Mouse (Mus musculus) hindbrain, embryonic 10.5 days (tissue): ENCODE data around the gene Cdc37l1. TPM values are rescaled to one million over a fixed set of nuclear protein-coding genes. Genes with fewer than 3 reads are reported as not detected.

Experiments used
- DNase-seq: peaks from one replicate; pipeline ENCODE4 v3.0.0-alpha.2; 2017; ENCODE audit warnings: low spot score
- H3K27ac ChIP-seq: fragments of 300-500 bp; sonication (generic); 2 replicates; pipeline ENCODE4 v1.5.1; 2016; ENCODE audit warnings: mild to moderate bottlenecking, moderate library complexity
- H3K27me3 ChIP-seq: fragments of 300-500 bp; sonication (generic); 2 replicates; pipeline ENCODE4 v1.6.1; 2016; ENCODE audit warnings: mild to moderate bottlenecking; ENCODE audit not compliant: poor library complexity, insufficient read depth, severe bottlenecking
- H3K36me3 ChIP-seq: fragments of 300-500 bp; sonication (generic); 2 replicates; pipeline ENCODE4 v1.6.1; 2016; ENCODE audit warnings: mild to moderate bottlenecking, moderate library complexity
- H3K4me1 ChIP-seq: fragments of 300-500 bp; sonication (generic); replicated peaks from 2 replicates; pipeline ENCODE4 v1.6.1; 2016; ENCODE audit warnings: mild to moderate bottlenecking
- H3K4me3 ChIP-seq: fragments of 300-500 bp; sonication (generic); 2 replicates; pipeline ENCODE4 v1.5.1; 2016; ENCODE audit warnings: mild to moderate bottlenecking, moderate library complexity
- H3K9me3 ChIP-seq: fragments of 300-500 bp; sonication (generic); 2 replicates; pipeline ENCODE4 v1.6.1; 2016; ENCODE audit warnings: mild to moderate bottlenecking, moderate library complexity
- WGBS: fragments of 180-500 bp; shearing (Covaris S2); methylation state at CpG from one replicate; pipeline ENCODE4 v1.1.7; 2016; 5-methylcytosine and 5-hydroxymethylcytosine counted together
- polyA plus RNA-seq: library from polyadenylated mRNA; unstranded; fragments of >200 nt; fragmentation: Nextera tagmentation; extraction: Ambion mirVana; gene quantifications from 2 replicates; pipeline ENCODE4 v1.2.1, GENCODE M21; 2016

Cdc37l1 gene
- polyA plus RNA-seq, 1 experiment from 2014 or later = 37.0 TPM

DNA sequence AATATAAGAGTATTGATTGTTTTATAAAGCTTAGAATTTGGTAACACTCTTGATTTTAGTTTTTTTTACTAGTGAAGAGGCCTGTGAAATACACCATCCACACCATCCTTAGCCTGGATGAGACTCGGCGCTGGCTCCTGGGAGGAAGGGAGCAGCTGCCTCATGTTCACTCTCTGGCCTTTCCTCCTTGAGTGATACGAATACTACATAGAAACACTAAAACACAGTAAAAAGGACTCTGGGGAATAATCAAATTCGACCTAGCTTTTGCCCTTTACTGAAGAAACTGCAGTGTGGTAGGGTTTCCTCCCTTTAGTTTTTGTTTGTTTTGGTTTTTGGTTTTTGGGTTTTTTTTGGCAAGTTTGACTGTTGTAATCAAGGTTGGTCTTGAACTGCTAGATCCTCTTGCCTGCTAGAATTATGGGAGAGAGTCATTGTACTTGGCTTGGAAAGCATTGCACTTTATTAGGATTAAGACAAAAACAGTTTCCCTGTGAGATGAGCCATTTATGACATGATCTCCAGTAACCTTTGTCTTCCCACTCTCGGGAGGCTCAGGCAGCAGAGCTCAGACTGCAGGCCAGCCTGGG lies 24.4 kb downstream of the Cdc37l1 start:
- H3K4me1 ChIP-seq = no peaks in the 10 kb centered on the region
- H3K36me3 ChIP-seq = peaks cover 93% of the 10 kb centered on the region
- DNase-seq = no peak
- H3K27me3 ChIP-seq = no peaks in the 10 kb centered on the region
- 83% methylated on average over 5 of the region's 5 CpGs for whole genome bisulfite sequencing
- no peak overlapping the region for H3K27ac ChIP-seq
- H3K9me3 ChIP-seq = no peaks in the 10 kb centered on the region
- no peak overlapping the region for H3K4me3 ChIP-seq

DNA sequence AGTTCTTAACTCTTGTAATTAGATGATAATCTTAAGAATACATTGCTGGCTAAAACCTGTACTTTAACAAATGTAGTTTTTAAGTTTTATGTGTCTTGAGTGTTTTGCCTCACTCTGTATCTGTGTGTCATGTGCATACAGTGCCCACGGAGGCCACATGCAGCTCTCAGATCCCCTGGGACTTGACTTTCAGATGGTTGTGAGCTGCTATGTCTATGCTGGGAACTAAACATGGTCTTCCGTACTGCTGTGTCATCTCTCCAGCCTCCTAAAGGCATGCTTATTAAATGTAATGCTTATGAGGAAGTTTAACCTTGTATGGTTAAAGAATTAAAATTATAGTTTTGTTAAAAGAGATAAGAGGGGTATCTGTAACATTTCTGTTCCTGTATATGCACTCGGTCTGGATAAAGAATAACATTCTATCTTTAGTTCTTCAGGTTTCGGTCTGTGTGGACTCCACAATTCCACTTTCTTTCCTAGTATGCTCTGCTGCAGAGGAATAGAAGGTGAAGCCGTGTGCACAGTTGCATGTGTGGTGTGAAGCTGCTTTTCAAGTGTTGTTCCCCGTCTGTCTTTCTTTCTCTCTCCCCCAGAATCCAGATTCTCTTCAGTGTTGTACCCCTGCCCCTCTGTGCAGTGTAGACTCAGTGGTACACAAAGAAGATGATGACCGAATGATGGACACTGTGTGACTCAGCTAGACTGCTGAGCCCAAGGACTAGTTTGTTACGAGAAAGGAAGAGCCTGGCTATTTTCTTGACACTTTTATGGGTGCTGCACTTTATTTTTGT lies 25.5 kb downstream of the Cdc37l1 start:
- Histone ChIP-seq H3K27me3 (no peaks in the 10 kb centered on the region), H3K4me1 (no peaks in the 10 kb centered on the region), H3K27ac (no peak overlapping the region), H3K4me3 (no peak overlapping the region), H3K9me3 (no peaks in the 10 kb centered on the region), H3K36me3 (peaks cover 98% of the 10 kb centered on the region)
- DNase-seq = no peak
- WGBS = 88% methylated on average over 8 of the region's 8 CpGs

DNA sequence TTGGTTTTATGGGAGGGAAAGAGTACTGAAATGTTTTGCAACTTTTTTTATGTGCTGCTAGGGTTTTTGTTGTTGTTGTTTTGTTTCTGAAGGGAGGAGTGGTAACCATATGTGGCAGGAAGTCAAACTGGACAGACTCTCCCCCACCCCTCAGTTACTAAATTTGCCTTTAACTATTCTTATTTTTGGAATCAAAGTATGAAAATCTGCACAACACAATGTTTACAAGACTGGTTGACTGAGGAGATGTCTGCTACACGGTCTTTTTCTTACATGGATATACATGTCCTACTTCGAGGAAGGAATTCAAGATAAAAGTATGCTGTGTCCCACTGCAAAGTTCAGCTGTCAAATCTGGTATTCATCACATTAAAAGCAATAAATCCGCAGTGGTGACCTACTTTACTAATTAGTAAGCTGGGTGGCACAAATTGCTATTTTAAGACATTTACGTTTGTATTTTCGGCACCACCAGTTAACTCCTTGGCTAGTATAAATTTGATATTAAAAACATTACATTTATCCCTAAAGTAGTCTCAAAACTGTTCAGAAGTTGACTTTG lies 26.1 kb downstream of the Cdc37l1 start:
- H3K4me1 ChIP-seq = no peaks in the 10 kb centered on the region
- H3K36me3 ChIP-seq = peaks cover 98% of the 10 kb centered on the region
- WGBS = 93% methylated on average over 5 of the region's 5 CpGs

DNA sequence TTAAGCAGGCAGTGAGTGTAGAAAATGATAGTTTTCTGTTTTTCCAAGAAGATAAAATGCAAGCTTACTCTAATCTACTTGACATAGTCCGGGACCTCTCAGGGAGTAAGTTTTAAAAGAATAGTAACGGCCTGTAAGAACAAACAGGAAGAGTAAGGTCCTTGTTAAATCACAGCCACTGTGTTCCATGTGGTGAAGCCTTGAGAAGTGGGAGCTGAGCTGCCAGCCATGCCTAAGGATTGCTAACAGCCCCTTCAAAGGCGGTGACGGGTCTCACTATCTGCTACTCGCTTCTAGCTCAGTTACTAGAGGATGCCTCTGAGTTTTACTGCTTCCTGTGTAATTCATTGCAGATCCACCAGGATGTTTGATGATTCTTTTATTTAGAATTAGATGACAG lies 26.6 kb downstream of the Cdc37l1 start:
- Histone ChIP-seq H3K4me1 (no peaks in the 10 kb centered on the region), H3K4me3 (no peak overlapping the region), H3K36me3 (peaks cover 98% of the 10 kb centered on the region), H3K27ac (no peak overlapping the region), H3K9me3 (no peaks in the 10 kb centered on the region), H3K27me3 (no peaks in the 10 kb centered on the region)
- 89% methylated on average over 5 of the region's 5 CpGs for WGBS
- DNase-seq = no peak

More for the DNA sequence above, 26.1 kb downstream of the Cdc37l1 start:
- H3K27me3 ChIP-seq = no peaks in the 10 kb centered on the region
- no peak overlapping the region for H3K4me3 ChIP-seq
- H3K27ac ChIP-seq = no peak overlapping the region
- H3K9me3 ChIP-seq = no peaks in the 10 kb centered on the region
- DNase-seq = no peak

DNA sequence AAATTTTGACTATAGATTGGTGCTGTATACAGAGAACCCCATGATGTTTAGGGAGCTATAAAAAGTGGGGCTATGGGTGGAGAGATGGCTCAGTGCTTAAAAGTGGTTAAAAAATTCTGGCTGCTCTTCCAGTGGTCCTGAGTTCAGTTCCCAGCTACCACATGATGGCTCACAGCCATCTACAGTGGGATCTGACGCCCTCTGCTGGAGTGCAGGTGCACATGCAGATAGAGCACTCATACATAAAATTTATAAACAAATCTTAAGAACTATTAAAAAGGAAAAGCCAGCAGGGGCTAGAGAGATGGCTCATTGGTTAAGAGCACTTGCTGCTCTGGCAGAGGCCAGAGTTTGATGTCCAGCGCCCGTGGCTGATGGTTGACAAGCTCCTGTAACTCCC lies 29.5 kb downstream of the Cdc37l1 start:
- H3K4me3 ChIP-seq = no peak overlapping the region
- peaks cover 96% of the 10 kb centered on the region for H3K36me3 ChIP-seq
- H3K27me3 ChIP-seq = no peaks in the 10 kb centered on the region
- H3K27ac ChIP-seq = no peak overlapping the region
- 94% methylated on average over 3 of the region's 3 CpGs for WGBS
- H3K4me1 ChIP-seq = no peaks in the 10 kb centered on the region
- H3K9me3 ChIP-seq = no peaks in the 10 kb centered on the region
- no peak for DNase-seq

DNA sequence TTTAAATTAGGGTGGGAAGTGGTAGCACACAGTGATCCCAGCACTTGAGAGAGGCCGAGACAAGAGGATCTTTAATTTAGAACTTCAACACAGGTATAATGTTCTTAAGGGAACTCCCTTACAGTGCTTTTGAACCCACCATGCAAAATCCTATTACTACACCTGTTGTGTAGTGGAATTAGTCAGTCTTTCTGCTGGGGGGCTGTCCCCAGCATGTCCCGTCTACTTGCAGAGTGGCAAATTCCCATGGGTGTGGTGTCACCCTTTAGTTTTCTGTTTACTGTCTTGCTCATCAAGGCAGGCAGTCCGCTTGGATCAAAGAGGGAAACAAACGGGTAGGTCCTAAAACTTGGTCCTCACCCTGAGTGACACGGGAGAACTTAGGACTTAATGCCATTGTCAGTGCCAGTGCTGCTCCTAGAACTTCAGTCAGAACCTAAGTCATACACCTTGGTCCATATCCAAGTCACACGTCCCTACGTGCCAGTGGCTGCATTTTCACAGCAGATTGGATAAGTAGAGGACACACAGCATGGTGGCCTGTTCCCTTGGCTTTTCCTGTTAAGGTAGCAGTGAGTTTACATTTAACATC lies 31.7 kb downstream of the Cdc37l1 start:
- no peak for DNase-seq
- 93% methylated on average over 7 of the region's 7 CpGs for WGBS
- Histone ChIP-seq H3K4me1 (no peaks in the 10 kb centered on the region), H3K27ac (no peak overlapping the region), H3K27me3 (no peaks in the 10 kb centered on the region), H3K4me3 (no peak overlapping the region), H3K9me3 (no peaks in the 10 kb centered on the region), H3K36me3 (peaks cover 99% of the 10 kb centered on the region)

DNA sequence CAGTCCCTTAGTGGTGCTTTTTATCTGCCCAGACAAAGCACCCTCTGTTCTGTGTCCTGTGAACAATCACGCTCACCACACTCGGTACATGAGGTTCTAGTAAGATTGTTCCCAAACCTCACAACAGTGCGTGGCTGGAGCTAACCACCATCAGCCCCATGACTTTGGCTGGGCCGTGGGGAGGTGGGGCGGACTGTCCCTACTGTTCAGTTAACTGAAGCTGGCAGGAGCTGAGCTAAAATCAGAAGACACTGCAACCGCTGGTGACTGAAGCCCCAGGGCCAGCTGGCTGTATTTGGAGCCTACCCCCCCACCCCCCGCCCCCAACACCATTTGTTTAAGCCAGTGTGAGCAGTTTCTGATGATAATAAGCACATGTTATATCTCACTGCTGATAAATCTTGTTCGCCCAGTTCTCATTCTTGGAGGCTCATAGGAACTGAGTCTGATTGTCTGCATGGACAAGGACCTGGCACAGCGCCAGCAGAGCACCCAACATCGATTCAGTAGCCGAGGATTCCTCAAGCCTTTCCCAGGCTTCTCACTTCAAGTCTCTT lies 34.3 kb downstream of the Cdc37l1 start:
- H3K27me3 ChIP-seq = no peaks in the 10 kb centered on the region
- H3K4me1 ChIP-seq = no peaks in the 10 kb centered on the region
- no peak overlapping the region for H3K27ac ChIP-seq
- H3K4me3 ChIP-seq = no peak overlapping the region
- peaks cover 76% of the 10 kb centered on the region for H3K36me3 ChIP-seq
- H3K9me3 ChIP-seq = no peaks in the 10 kb centered on the region
- no peak for DNase-seq
- WGBS = 88% methylated on average over 11 of the region's 11 CpGs

DNA sequence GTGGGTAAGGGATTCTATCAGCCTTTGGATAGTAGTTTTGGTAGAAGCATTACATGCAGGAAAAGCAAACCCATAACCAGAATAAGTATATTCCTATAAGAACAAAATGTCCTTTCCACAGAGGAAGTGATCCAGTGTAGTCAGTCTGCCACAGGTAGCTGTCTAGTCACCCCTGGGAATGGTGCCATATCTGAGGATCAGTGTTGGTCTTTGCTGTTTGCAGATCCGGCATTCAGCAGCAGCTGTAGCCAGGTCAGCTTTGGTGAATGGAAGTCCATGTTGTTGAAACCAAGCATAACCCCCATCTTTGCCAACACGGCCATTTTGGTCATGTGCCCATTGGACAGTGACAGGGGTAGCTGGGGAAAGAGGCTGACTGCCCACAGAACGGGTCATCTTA lies 41.6 kb downstream of the Cdc37l1 start:
- Histone ChIP-seq H3K27ac (no peak overlapping the region), H3K36me3 (peaks cover 58% of the 10 kb centered on the region), H3K4me1 (no peaks in the 10 kb centered on the region), H3K27me3 (no peaks in the 10 kb centered on the region), H3K9me3 (no peaks in the 10 kb centered on the region), H3K4me3 (no peak overlapping the region)
- WGBS = 95% methylated on average over 3 of the region's 3 CpGs
- DNase-seq = no peak

DNA sequence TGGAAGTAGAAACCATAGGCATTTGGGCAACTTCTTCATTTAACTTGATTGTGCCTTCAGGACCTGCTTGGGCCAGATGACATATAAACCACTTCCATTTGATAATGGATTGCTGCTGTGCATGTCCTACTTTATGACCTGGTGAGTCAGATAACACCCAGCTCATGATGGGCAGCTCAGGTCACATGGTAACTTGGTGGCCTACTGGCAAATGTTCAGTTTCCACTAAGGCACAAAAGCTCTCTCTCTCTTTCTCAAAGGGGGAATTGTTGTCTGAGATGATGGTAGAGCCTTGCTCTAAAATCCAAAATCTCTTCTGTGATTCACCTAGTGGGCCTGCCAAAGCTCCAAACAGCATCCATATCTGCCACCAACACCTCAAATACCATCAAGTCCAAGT lies 42.5 kb downstream of the Cdc37l1 start:
- H3K4me1 ChIP-seq = no peaks in the 10 kb centered on the region
- no peak overlapping the region for H3K4me3 ChIP-seq
- H3K9me3 ChIP-seq = no peaks in the 10 kb centered on the region
- DNase-seq = no peak
- H3K36me3 ChIP-seq = peaks cover 62% of the 10 kb centered on the region
- no peak overlapping the region for H3K27ac ChIP-seq
- no peaks in the 10 kb centered on the region for H3K27me3 ChIP-seq

DNA sequence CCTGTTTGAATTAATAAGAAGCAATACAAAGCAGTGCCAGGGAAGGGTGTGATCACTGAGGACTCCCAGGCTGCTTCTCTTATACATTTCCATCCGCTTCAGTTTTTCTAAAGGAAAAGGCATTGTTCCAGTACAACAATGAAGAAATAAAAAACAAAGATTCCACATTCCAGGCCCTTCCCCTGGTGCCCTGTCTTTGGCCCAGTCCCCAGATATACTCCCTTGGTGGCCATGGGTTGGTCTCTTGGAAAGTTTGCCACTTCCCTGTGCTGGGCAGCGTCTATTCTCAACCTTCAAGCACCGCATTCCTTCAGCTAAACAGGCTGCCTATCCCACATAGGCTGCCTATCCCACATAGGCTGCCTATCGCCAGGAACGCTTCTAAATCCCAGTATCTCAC lies 46.9 kb downstream of the Cdc37l1 start:
- 91% methylated on average over 5 of the region's 5 CpGs for WGBS
- Histone ChIP-seq H3K4me3 (no peak overlapping the region), H3K4me1 (0 out of 2 replicates have a peak, but pooled peaks cover under 1% of the 10 kb centered on the region), H3K27ac (no peak overlapping the region), H3K27me3 (no peaks in the 10 kb centered on the region), H3K36me3 (peaks cover 63% of the 10 kb centered on the region), H3K9me3 (peaks cover 4% of the 10 kb centered on the region; the same call in 1 of the 2 replicates)
- DNase-seq = no peak

DNA sequence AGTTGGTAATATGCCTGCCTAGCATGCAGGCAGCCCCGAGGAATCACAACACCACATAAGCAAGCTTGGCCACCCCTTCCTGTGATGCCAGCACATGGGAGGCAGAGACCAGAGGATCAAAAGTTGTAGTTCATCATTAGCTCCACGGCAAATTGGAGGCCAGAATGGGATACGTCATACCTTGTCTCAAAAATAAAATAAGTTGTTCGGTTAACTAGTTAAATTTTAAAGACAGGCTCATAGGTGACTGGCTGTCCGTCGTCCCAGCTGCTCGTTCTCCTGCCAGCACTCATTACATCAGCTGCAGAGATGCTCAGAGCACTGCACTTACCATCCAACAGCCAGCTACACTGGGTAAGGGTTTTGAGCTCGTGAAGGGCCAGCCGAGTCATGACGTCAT lies 47.4 kb downstream of the Cdc37l1 start:
- WGBS = 93% methylated on average over 10 of the region's 10 CpGs
- peaks cover 4% of the 10 kb centered on the region; the same call in 1 of the 2 replicates for H3K9me3 ChIP-seq
- DNase-seq = no peak
- H3K27ac ChIP-seq = no peak overlapping the region
- no peaks in the 10 kb centered on the region for H3K27me3 ChIP-seq
- peaks cover 58% of the 10 kb centered on the region for H3K36me3 ChIP-seq
- H3K4me3 ChIP-seq = no peak overlapping the region
- peaks cover 4% of the 10 kb centered on the region; the same call in 1 of the 2 replicates for H3K4me1 ChIP-seq

DNA sequence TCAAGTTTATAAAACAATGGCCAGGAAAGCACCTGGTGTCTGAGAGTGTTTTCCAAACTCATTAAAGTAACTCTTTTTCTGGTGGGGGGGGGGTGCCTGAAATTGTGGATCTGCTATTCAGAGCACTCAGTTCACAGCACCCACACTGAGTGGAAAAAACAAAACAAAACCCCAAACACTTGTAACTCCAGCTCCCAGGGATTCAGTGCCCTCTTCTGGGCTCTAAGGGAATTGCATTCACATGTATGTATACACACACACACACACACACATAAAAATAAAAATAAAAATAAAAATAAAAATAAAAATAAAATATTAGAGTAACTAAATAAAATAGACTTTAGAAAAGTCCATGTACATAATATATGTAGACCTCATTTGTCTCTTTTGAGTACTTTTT lies 49.2 kb downstream of the Cdc37l1 start:
- H3K4me3 ChIP-seq = no peak overlapping the region

DNA sequence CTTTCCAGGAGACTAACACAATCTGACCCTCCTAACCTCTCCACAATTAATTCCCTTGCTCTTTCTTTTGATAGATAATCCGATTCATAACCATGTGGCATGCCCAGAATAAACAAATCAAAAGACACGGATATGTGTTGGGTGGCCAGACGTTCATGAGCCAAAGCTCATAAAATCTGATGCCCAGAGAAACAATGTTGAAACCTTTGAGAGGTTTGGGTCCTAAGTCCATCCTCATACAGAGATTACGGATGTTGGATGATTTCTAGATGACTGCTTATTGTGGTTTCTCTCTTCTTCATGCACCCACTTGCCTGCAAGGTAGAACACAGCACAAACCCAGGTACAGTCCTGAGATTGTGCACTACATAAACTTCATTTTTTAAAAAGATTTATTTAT lies 50.1 kb downstream of the Cdc37l1 start:
- H3K27ac ChIP-seq = no peak overlapping the region
- H3K27me3 ChIP-seq = no peaks in the 10 kb centered on the region
- no peak for DNase-seq
- H3K9me3 ChIP-seq = peaks cover 4% of the 10 kb centered on the region; the same call in 1 of the 2 replicates
- H3K36me3 ChIP-seq = peaks cover 39% of the 10 kb centered on the region
- H3K4me1 ChIP-seq = peaks cover 21% of the 10 kb centered on the region
- H3K4me3 ChIP-seq = no peak overlapping the region
- 93% methylated on average over 4 of the region's 4 CpGs for WGBS

More for the DNA sequence above, 49.2 kb downstream of the Cdc37l1 start:
- Histone ChIP-seq H3K4me1 (peaks cover 12% of the 10 kb centered on the region), H3K9me3 (peaks cover 4% of the 10 kb centered on the region; the same call in 1 of the 2 replicates), H3K27me3 (no peaks in the 10 kb centered on the region), H3K36me3 (peaks cover 48% of the 10 kb centered on the region), H3K27ac (no peak overlapping the region)
- DNase-seq = no peak
